Mouse (Mus musculus) erythroblast, embryonic 14.5 days (primary cell): Measurements from ENCODE around the gene Dennd2a.

Source experiments
- GATA1 ChIP-seq: IDR thresholded peaks from 2 replicates; pipeline ENCODE4 v1.6.1; 2012; ENCODE audit warnings: low read length, inconsistent platforms, mixed read lengths
- TAL1 ChIP-seq: IDR thresholded peaks from 3 replicates; pipeline ENCODE4 v1.6.1; 2012; ENCODE audit warnings: low read length, inconsistent platforms, mixed read lengths

GRCm38 (mm10) chr6:39559276-39559939 lies 1.7 kb upstream of the Dennd2a start:
- TF ChIP-seq GATA1 (no peak), TAL1 (no peak)
